Mouse (Mus musculus) spleen, adult 2 months (tissue): Measurements from ENCODE around the gene 4921507P07Rik. TPM values are rescaled to one million over a fixed set of nuclear protein-coding genes. Genes with fewer than 3 reads are reported as not detected.
"Not testable (repeated sequence)": the region's sequence is repeated elsewhere in the genome, so short reads cannot be mapped to it uniquely, and the experiment has no call there.

Source experiments
- DNase-seq, 2 experiments: peaks; one replicate each; pipeline versions ENCODE4 v3.0.0 to v3.0.0-alpha.2; 2012 to 2021; ENCODE audit warnings: low spot score in 2 of 2, low read depth in 1 of 2
- H3K27ac ChIP-seq: fragments of 200-500 bp; 2 replicates; pipeline ENCODE4 v1.5.1; 2012; ENCODE audit warnings: low read length, inconsistent platforms; ENCODE audit not compliant: insufficient read depth
- H3K27me3 ChIP-seq: fragments of 200-500 bp; 2 replicates; pipeline ENCODE4 v1.6.1; 2012; ENCODE audit warnings: mild to moderate bottlenecking, moderate library complexity, low read length, inconsistent platforms; ENCODE audit not compliant: control insufficient read depth, insufficient read depth
- H3K36me3 ChIP-seq: fragments of 200-500 bp; 2 replicates; pipeline ENCODE4 v1.6.1; 2012; ENCODE audit warnings: mild to moderate bottlenecking, low read length, inconsistent platforms; ENCODE audit not compliant: control insufficient read depth, insufficient read depth
- H3K4me1 ChIP-seq: fragments of 200-500 bp; 2 replicates; pipeline ENCODE4 v1.6.1; 2011; ENCODE audit warnings: inconsistent platforms; ENCODE audit not compliant: control insufficient read depth, insufficient read depth, insufficient read length
- H3K4me3 ChIP-seq: fragments of 200-500 bp; 2 replicates; pipeline ENCODE4 v1.5.1; 2011; ENCODE audit warnings: mild to moderate bottlenecking, inconsistent platforms; ENCODE audit not compliant: insufficient read depth, insufficient read length; ENCODE audit errors: extremely low read depth
- CTCF ChIP-seq: fragments of 200-500 bp; IDR thresholded peaks from 2 replicates; pipeline ENCODE4 v1.5.1; 2011; ENCODE audit warnings: mild to moderate bottlenecking, inconsistent platforms; ENCODE audit not compliant: insufficient read depth, insufficient read length, insufficient replicate concordance; ENCODE audit errors: extremely low read depth
- POLR2A ChIP-seq: fragments of 200-500 bp; IDR thresholded peaks from 2 replicates; pipeline ENCODE4 v1.6.1; 2011; ENCODE audit warnings: low read depth, low read length, inconsistent platforms
- WGBS: fragments of 180-500 bp; shearing (Covaris S2); methylation state at CpG from one replicate; pipeline ENCODE4 v1.1.7; 2018; 5-methylcytosine and 5-hydroxymethylcytosine counted together
- polyA plus RNA-seq: library from polyadenylated mRNA; depleted of rRNA; stranded (reverse); fragments of >200 nt; gene quantifications from 2 replicates; pipeline ENCODE4 v1.2.3, GENCODE M21; 2012

Gene 4921507P07Rik
- polyA plus RNA-seq, 1 experiment: 0.05 TPM

DNA sequence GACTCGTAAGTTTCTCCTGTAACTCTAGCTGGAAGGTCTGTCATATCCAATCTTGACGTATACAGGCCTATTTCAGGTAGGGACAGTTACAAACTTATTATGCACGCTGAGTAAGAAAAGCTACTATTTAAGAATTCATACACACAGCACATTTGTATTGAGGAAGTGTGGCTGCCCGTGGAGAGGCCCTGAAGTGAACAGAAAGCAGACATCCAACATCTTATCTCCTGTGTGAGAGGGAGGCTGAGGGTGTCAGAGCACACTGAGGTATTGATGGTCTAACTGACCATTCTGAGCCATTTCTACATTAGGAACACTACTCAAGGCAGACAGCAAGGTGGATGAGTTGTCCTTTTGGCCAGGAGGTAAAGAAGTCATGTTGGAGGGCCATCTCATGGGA is 37.6 kb downstream of the 4921507P07Rik start:
- H3K4me3 ChIP-seq: no peak overlapping the region
- H3K4me1 ChIP-seq: no peaks in the 10 kb centered on the region
- H3K27ac ChIP-seq: no peak overlapping the region
- WGBS: 34% methylated on average over 4 of the region's 4 CpGs
- peaks cover 4% of the 10 kb centered on the region for H3K36me3 ChIP-seq
- DNase-seq: no peak
- H3K27me3 ChIP-seq: no peaks in the 10 kb centered on the region
- TF ChIP-seq POLR2A: no peak
- no peak for TF ChIP-seq CTCF

DNA sequence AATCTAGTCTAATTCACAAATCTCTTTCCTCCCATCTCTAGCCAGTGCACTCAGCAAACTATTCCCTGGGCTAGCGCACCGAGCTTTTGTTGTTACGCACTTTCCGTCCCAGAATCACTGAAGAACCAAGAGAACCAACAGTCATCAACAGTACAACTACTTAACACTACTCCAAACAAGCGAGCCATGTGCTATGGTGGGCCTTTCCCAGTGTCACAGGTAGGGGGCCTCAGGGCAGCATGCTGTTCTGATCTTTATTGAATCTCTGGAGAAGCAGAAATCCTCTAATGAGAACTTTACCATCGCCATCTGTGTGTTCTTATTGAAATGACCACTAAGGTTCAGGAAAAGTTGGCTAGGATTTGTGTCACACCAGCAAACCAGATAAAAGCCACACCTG is 38.9 kb downstream of the 4921507P07Rik start:
- WGBS: 87% methylated on average over 6 of the region's 6 CpGs
- H3K27me3 ChIP-seq: no peaks in the 10 kb centered on the region
- no peaks in the 10 kb centered on the region for H3K36me3 ChIP-seq
- DNase-seq: no peak
- no peak overlapping the region for H3K27ac ChIP-seq
- no peak for TF ChIP-seq CTCF
- TF ChIP-seq POLR2A: no peak
- H3K4me3 ChIP-seq: no peak overlapping the region
- H3K4me1 ChIP-seq: no peaks in the 10 kb centered on the region

DNA sequence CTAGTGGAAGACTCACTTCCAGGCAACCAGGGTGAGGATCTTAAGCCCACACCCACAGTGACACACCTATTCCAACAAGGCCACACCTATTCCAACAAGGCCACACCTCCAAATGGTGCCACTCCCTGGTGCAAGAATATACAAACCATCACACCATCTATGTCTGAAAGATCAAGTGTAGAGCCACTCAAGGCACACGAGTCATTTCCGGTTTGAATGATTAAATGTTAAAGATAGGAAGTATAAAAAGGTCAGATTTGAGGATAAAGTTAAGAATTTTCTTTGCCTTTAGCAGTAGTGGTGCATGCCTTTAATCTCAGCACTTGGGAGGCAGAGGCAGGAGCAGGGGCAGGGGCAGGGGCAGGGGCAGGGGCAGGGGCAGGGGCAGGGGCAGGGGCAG is 42.2 kb downstream of the 4921507P07Rik start:
- H3K36me3 ChIP-seq, H3K27me3 ChIP-seq, H3K27ac ChIP-seq, H3K4me1 ChIP-seq, DNase-seq, H3K4me3 ChIP-seq: not testable (repeated sequence)
- 62% methylated on average over 2 of the region's 2 CpGs for WGBS

DNA sequence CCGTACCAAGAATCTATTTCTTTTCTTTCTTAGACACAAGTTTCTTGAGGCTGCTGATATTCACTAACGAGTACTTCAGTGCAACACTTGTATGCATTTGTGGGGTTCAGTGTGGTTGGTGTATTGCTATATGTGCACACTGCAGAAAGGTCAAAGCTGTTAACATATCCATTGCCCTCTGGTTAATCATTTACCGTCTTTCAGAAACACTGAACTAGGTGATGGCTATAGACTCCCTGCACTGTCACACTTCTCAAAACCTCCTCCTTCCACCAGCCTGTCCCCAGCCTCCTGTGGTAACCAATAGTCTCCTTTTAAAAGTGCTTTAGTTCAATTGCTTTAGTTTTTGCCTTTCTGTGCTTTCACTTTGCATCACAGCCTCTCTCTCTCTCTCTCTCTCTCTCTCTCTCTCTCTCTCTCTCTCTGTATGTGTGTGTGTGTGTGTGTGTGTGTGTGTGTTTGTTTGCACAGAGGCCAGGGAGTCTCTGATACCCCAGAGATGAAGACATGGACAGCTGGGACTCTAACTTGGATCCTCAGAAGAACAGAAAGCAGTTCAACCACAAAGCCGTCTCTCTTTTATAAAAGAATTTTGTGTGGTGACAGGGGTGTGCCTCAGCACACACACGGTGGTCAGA is 43.4 kb downstream of the 4921507P07Rik start:
- Histone ChIP-seq H3K4me3 (no peak overlapping the region), H3K4me1 (no peaks in the 10 kb centered on the region), H3K36me3 (no peaks in the 10 kb centered on the region), H3K27me3 (no peaks in the 10 kb centered on the region), H3K27ac (no peak overlapping the region)
- TF ChIP-seq POLR2A (no peak), CTCF (no peak)
- no peak for DNase-seq
- WGBS: 71% methylated on average over 5 of the region's 5 CpGs

DNA sequence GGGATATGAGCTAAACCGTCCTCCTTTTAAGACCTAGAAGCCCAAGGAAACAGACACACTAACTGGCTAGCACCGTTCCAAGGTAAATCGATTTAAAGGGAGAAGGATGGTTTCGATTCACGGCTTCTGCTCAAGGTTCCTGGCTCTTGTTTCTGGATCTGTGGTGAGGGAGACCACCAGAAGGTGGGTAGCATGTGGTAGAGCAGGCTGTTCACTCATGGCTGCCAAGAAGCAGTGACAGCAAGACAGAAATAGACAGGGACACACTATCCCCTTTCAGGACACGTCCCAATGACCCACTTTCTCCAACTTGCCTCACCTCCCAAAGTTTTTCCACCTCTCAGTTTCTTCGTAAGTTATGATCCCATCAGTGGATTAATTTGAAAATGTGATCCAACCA is 46.6 kb downstream of the 4921507P07Rik start:
- Histone ChIP-seq H3K27ac (no peak overlapping the region), H3K4me1 (no peaks in the 10 kb centered on the region; the same call in 1 of the 2 replicates), H3K36me3 (no peaks in the 10 kb centered on the region), H3K4me3 (no peak overlapping the region), H3K27me3 (no peaks in the 10 kb centered on the region)
- TF ChIP-seq CTCF: no peak
- no peak for TF ChIP-seq POLR2A
- WGBS: 89% methylated on average over 7 of the region's 7 CpGs
- DNase-seq: no peak

DNA sequence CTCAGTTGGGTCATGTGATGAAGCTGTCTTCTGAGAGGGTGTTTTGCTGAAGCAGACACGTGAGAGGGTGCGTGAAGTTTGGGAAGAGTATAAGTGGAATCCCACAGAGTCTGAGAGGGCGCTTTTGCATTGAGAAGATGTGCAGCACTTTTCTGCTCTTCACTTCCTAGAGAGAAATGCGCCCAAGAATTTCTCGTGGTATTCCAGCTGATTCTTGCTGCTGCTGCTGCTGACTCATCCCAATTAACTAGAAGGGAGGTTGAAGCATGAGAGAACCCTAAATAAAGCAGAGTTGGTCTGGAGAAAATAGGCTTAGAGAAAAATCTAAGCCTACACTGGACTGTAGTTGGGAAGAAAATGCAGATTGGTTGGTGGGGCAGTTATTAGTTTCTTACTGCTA is 47.4 kb downstream of the 4921507P07Rik start:
- no peak for TF ChIP-seq CTCF
- H3K36me3 ChIP-seq: no peaks in the 10 kb centered on the region
- no peak overlapping the region for H3K27ac ChIP-seq
- no peaks in the 10 kb centered on the region for H3K27me3 ChIP-seq
- 74% methylated on average over 5 of the region's 5 CpGs for WGBS
- no peak for DNase-seq
- no peak overlapping the region for H3K4me3 ChIP-seq
- no peaks in the 10 kb centered on the region; the same call in 1 of the 2 replicates for H3K4me1 ChIP-seq

DNA sequence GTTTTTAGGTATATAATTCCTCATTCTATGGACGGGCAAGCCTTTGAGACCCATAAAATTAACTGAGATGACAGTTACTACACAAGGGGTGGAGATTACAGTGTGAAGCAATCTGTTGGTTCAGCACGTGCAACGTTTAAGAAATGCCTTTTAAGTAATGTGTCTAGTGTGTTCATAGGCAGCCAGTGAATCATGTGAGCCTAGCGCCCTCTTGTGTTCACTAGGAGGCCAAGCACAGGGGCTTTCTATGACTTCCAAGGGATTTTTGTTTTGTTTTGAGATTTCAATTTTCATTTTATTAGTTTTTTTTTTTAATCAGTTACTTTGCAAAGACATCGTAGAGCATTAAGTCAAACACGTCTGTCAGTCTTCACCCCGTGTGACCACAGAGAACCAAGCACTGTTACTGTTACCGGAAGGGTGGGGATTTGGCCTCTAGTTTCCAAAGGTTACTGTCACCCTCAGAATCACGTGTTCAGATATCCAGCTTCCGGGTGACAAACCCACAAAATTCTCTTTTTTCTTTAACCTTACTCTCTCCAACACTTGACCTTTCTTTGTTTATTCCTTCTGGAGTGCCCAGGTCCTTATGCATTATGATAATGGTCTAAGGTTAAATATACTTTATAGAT is 50.9 kb downstream of the 4921507P07Rik start:
- Histone ChIP-seq H3K4me3 (no peak overlapping the region), H3K27ac (no peak overlapping the region), H3K27me3 (no peaks in the 10 kb centered on the region), H3K4me1 (no peaks in the 10 kb centered on the region; the same call in 1 of the 2 replicates), H3K36me3 (no peaks in the 10 kb centered on the region)
- TF ChIP-seq CTCF (peak; percentile 56; the same call in 1 of the 2 replicates), POLR2A (no peak)
- peak in 1 of 2 experiments; percentile 17 for DNase-seq
- 14% methylated on average over 10 of the region's 10 CpGs for WGBS
